Mouse (Mus musculus): ENCODE measurements around the gene Pml. TPM values are rescaled to one million over a fixed set of nuclear protein-coding genes. Genes with fewer than 3 reads are reported as not detected.

The Pml gene
- polyA plus RNA-seq, 1 experiment = 24.3 TPM

DNA sequence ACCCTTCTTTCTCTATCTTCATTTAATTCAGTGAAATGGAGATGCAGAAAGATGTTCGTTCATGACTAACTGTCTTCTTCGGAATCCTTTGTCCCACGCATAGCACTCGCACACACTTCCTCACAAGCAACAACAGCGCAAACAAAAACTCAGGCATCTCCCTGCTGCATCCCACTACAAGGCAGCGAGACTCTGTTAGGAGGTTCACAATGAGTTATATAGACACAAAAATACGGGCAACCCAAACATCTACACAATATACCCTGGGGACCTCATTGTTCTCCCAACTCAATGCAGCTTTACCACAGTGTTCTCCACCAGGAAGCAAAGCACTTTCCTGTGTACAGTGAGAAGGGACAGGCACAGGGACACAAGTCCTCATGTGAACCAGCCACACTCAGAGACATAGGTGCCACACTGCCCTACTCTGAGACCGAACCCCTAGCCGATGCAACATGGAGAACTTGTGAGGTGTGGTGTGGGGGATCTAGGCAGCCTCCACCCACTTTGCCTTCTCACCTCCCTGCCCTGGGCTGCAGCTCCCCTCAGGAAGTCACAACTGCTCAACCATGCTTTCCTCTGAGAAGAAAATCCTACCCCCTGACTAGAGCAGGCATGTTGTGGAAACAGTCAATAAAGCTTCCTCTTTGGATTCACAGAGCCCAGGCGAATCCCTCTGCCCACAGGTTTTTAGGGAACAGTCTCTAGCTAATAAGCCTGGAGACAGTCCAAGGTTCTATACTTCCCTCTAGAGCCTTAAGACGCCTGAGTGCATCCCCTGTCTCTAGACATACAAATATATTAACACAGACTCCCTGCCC, 49.1 kb downstream of the Pml start:
- H3K79me3 ChIP-seq (ENCODE audit: low read depth) = no peaks in the 10 kb centered on the region
- H3K4me3 ChIP-seq (ENCODE audit: insufficient read depth, poor library complexity, severe bottlenecking) = no peak overlapping the region
- peaks cover 22% of the 10 kb centered on the region for H3K27me3 ChIP-seq (ENCODE audit: control insufficient read depth, insufficient read depth, insufficient read length)
- no peak overlapping the region for H3ac ChIP-seq (ENCODE audit: control insufficient read depth, insufficient read length, low read depth)
- no peaks in the 10 kb centered on the region for H3K79me2 ChIP-seq (ENCODE audit: control insufficient read depth, insufficient read depth)
- TF ChIP-seq MYOG (IDR thresholded peaks at IDR 0.05; ENCODE audit: control insufficient read depth, extremely low read depth, insufficient read length) (no peak), FOSL1 (IDR thresholded peaks at IDR 0.05; ENCODE audit: insufficient read depth, low read length, poor library complexity, severe bottlenecking) (no peak), MAX (IDR thresholded peaks at IDR 0.05) (no peak), CTCF (IDR thresholded peaks at IDR 0.05; ENCODE audit: control insufficient read depth, insufficient read depth, insufficient read length) (no peak), CEBPB (IDR thresholded peaks at IDR 0.05; ENCODE audit: low read depth) (no peak), MYOD1 (IDR thresholded peaks at IDR 0.05; ENCODE audit: control insufficient read depth, insufficient read length, low read depth) (no peak), USF1 (IDR thresholded peaks at IDR 0.05; ENCODE audit: low read depth) (no peak)
- H3K36me3 ChIP-seq (ENCODE audit: control insufficient read depth, insufficient read depth) = no peaks in the 10 kb centered on the region

DNA sequence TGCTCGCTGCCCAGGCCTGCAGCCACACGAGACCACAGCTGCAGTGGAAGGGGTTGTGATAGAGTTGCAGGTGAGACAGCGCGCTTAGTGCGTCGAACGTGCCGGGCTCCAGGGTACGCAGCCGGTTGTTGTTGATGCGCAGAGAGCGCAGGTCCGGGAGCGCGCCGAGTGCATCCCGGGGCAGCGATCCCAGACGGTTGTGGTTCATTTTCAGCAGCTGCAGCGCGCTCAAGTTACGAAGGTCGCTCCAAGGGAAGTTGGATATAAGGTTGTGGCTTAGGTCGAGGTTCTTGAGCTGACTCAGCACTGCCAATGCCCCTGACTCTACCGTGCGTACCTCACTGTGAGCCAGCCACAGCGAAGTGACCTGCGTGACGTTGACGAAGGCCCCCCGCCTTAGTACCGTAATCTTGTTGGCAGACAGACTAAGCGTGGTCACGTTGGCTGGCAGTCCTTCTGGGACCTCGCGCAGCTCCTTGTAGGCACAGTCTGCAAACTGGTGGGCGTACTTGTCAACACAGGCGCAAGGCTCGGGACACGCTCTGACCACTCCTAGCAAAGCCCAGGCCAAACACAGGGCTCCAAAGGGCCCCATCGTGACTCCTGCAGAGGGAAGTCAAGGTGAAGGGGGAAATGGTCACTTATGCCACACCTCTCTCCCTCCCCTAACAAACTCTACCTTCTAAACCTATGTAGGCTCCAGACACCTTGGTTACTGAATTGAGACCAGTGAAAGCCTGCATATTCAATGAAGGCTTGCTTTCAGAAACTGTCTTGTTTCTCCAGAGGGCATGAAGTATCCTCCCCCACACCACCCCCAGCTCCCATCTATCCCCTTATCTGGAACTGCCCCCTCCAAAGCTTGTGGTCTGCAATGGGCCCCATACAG, 50.0 kb downstream of the Pml start:
- TF ChIP-seq USF1 (IDR thresholded peaks at IDR 0.05; ENCODE audit: low read depth) (no peak), FOSL1 (IDR thresholded peaks at IDR 0.05; ENCODE audit: insufficient read depth, low read length, poor library complexity, severe bottlenecking) (no peak), MYOD1 (IDR thresholded peaks at IDR 0.05; ENCODE audit: control insufficient read depth, insufficient read length, low read depth) (no peak), CEBPB (IDR thresholded peaks at IDR 0.05; ENCODE audit: low read depth) (no peak), CTCF (IDR thresholded peaks at IDR 0.05; ENCODE audit: control insufficient read depth, insufficient read depth, insufficient read length) (no peak), MAX (IDR thresholded peaks at IDR 0.05) (no peak), MYOG (IDR thresholded peaks at IDR 0.05; ENCODE audit: control insufficient read depth, extremely low read depth, insufficient read length) (no peak)
- no peaks in the 10 kb centered on the region for H3K79me2 ChIP-seq (ENCODE audit: control insufficient read depth, insufficient read depth)
- H3K4me3 ChIP-seq (ENCODE audit: insufficient read depth, poor library complexity, severe bottlenecking) = no peak overlapping the region

DNA sequence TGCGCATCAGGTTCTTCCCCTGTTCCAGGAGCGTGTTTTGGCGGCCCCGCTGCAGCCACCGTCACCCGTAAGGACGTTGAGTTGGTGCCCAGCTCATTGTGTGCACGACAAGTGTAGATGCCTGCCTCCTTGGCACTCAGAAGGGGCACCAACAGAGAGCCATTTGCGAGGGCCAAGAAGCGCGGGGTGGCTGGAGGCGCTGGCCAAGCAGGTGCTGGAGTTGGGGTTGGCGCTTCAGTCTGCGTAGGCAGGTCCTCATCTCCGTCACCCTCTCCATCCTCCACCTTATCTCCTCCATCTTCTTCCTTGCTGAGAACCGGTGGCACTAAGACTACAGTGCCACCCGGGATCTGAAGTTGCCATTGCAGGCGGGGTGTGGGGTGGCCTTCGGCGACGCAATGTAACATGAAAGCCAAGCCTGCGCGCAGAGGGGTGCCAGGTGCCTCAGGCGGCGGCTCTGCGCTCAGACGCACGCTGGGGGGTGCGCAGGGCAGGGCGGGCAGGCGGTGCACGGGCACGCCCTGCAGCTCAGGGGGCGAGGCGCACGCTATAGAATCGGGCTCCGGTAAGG, 50.7 kb downstream of the Pml start:
- Histone ChIP-seq H3K27me3 (ENCODE audit: control insufficient read depth, insufficient read depth, insufficient read length) (peaks cover 25% of the 10 kb centered on the region), H3K4me3 (ENCODE audit: insufficient read depth, poor library complexity, severe bottlenecking) (no peak overlapping the region), H3K79me2 (ENCODE audit: control insufficient read depth, insufficient read depth) (no peaks in the 10 kb centered on the region), H3K36me3 (ENCODE audit: control insufficient read depth, insufficient read depth) (no peaks in the 10 kb centered on the region), H3K79me3 (ENCODE audit: low read depth) (no peaks in the 10 kb centered on the region), H3ac (ENCODE audit: control insufficient read depth, insufficient read length, low read depth) (no peak overlapping the region)
- no peak for TF ChIP-seq CTCF (IDR thresholded peaks at IDR 0.05; ENCODE audit: control insufficient read depth, insufficient read depth, insufficient read length)

More for the DNA sequence above, 50.0 kb downstream of the Pml start:
- Histone ChIP-seq H3K27me3 (ENCODE audit: control insufficient read depth, insufficient read depth, insufficient read length) (peaks cover 25% of the 10 kb centered on the region), H3ac (ENCODE audit: control insufficient read depth, insufficient read length, low read depth) (no peak overlapping the region), H3K36me3 (ENCODE audit: control insufficient read depth, insufficient read depth) (no peaks in the 10 kb centered on the region), H3K79me3 (ENCODE audit: low read depth) (no peaks in the 10 kb centered on the region)

DNA sequence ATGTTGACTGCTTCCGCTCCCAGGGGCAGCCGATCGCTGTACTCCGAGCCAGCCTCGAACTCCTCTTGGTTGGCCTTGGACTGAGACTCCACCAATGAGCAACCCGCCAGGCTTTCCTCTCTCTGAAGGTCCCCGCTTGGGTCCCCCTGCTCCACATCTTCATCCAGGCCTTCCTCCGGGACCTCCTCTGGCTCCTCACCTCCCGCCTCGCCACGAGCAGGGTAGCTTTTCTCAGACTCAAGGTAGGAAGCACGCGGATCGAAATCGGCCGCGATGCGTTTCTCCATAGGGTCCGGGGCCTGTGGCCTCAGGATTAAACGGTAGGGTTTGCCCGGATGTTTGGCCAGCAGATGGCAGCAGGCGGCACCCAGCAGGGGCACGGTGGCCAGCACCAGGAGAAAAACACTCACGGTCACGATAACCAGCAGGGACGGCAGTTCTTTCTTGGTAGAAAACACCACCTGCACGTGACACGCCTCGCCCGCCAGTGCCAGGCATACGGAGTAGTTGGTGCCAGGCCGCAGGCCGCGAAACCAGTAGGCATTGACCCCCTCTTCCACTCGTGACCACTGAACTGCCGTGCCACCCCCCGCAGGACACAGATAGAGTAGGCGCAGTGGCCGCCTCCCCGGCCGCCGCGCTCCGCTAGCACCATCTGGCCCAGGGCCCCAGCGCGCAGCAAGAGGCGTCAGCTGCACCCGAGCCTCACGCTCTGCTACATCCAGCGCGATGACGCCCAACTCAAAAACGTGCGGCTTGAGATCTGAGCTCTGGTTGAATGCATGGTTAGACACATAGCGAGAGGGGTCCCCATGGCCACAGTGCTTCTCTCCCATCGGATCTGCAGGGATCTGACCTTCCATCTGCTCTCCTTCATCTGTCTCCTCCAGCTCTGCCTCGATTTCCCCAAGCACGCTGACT, 51.5 kb downstream of the Pml start:
- Histone ChIP-seq H3K4me3 (ENCODE audit: insufficient read depth, poor library complexity, severe bottlenecking) (no peak overlapping the region), H3K79me2 (ENCODE audit: control insufficient read depth, insufficient read depth) (no peaks in the 10 kb centered on the region), H3ac (ENCODE audit: control insufficient read depth, insufficient read length, low read depth) (no peak overlapping the region), H3K27me3 (ENCODE audit: control insufficient read depth, insufficient read depth, insufficient read length) (peaks cover 25% of the 10 kb centered on the region), H3K79me3 (ENCODE audit: low read depth) (no peaks in the 10 kb centered on the region), H3K36me3 (ENCODE audit: control insufficient read depth, insufficient read depth) (no peaks in the 10 kb centered on the region)
- TF ChIP-seq CTCF (IDR thresholded peaks at IDR 0.05; ENCODE audit: control insufficient read depth, insufficient read depth, insufficient read length) (peak; percentile 73), MAX (IDR thresholded peaks at IDR 0.05) (no peak)
